ENCODE assay signal across 9 mouse cellular contexts in genomic region chr3:105392611-105393514, GRCm38 (mm10). TPM values are rescaled to one million over a fixed set of nuclear protein-coding genes. Genes with fewer than 3 reads are reported as not detected.
DNase-seq lines count a peak whose midpoint lies in the region; ATAC-seq and TF ChIP-seq lines count a peak whose summit lies in the region.
"Had no signal": no experiment of that assay in that cellular context is flagged by ENCODE, and none has a peak within 500 bp of the region (broad histone marks: within the 10 kb centered on the region; RNA-seq: fewer than 3 reads in every experiment).

No protein-coding gene starts in this region.

- WGBS in heart, embryonic 14.5 days, result 30% methylated on average over 8 of the region's 8 CpGs
- 29% methylated on average over 8 of the region's 8 CpGs for WGBS in lung, embryonic 14.5 days

- TF ChIP-seq CTCF in lung, embryonic 14.5 days (IDR thresholded peaks at IDR 0.05; ENCODE audit: low read depth), result no peak

- peaks cover 5 to 7% of the 10 kb centered on the region in 2 experiments; a peak in 3 of 4 replicates for H3K4me1 ChIP-seq in heart, embryonic 14.5 days (ENCODE audit: control insufficient read depth in 2 of 2, insufficient read depth in 2 of 2, low read length in 2 of 2)
- H3K4me1 ChIP-seq in lung, embryonic 14.5 days (ENCODE audit: insufficient read depth), result peaks cover 9% of the 10 kb centered on the region; the same call in 1 of the 2 replicates

- H3K9ac ChIP-seq in heart, embryonic 14.5 days (ENCODE audit: low read length), result no peak overlapping the region
- no peak overlapping the region for H3K9ac ChIP-seq in lung, embryonic 14.5 days

- H3K4me3 ChIP-seq in heart, embryonic 14.5 days (ENCODE audit: control insufficient read depth in 1 of 2, insufficient read depth in 1 of 2, low read depth in 1 of 2, low read length in 2 of 2), result no peak overlapping the region
- no peak overlapping the region for H3K4me3 ChIP-seq in lung, embryonic 14.5 days (ENCODE audit: low read depth, low read length)
- H3K4me3 ChIP-seq: left cerebral cortex, adult 2 months had no signal

- H3K4me2 ChIP-seq in heart, embryonic 14.5 days (ENCODE audit: low read length), result no peak overlapping the region
- H3K4me2 ChIP-seq in lung, embryonic 14.5 days, result no peak overlapping the region

- ATAC-seq in cerebellum, adult (ENCODE audit: insufficient number of reproducible peaks, low FRiP score, low TSS enrichment), result no peak
- no peak for ATAC-seq in heart, embryonic 14.5 days (ENCODE audit: insufficient number of reproducible peaks, insufficient read depth, low FRiP score, low read depth)
- peak; percentile 95 for ATAC-seq in lung, embryonic 14.5 days (ENCODE audit: insufficient read depth)
- no peak for ATAC-seq in CD4-positive, CD25-positive, alpha-beta regulatory T cell, adult 4 months

- DNase-seq in cerebellum, adult 11 months, result peak; percentile 56
- DNase-seq in spleen, adult 18-20 months, result peak; percentile 24 to 27
- DNase-seq in spleen, adult 12 weeks (ENCODE audit: low spot score), result no peak
- peak; percentile 97 for DNase-seq in lung, embryonic 14.5 days
- peak; percentile 74 for DNase-seq in retina, postnatal 7 days (ENCODE audit: low read depth, low spot score)

- H3K27ac ChIP-seq in heart, embryonic 14.5 days (replicated peaks in 1 of 2; ENCODE audit: control insufficient read depth in 1 of 2, insufficient read depth in 1 of 2, low read depth in 2 of 2, low read length in 2 of 2), result peak overlapping the region; percentile 12 to 18; a peak in 2 of 4 replicates
- H3K27ac ChIP-seq in lung, embryonic 14.5 days (ENCODE audit: low read depth), result peak overlapping the region; percentile 86
- H3K27ac ChIP-seq: left cerebral cortex, adult 2 months had no signal

- no peaks in the 10 kb centered on the region for H3K9me3 ChIP-seq in heart, embryonic 14.5 days (ENCODE audit: control insufficient read depth, low read length)
- no peaks in the 10 kb centered on the region for H3K9me3 ChIP-seq in lung, embryonic 14.5 days (ENCODE audit: low read depth, low read length)

- H3K36me3 ChIP-seq in heart, embryonic 14.5 days (ENCODE audit: control insufficient read depth, insufficient read depth, low read length), result no peaks in the 10 kb centered on the region
- H3K36me3 ChIP-seq in lung, embryonic 14.5 days (ENCODE audit: insufficient read depth), result no peaks in the 10 kb centered on the region

- H3K27me3 ChIP-seq in heart, embryonic 14.5 days (ENCODE audit: control insufficient read depth, insufficient read depth, low read length), result no peaks in the 10 kb centered on the region
- no peaks in the 10 kb centered on the region for H3K27me3 ChIP-seq in lung, embryonic 14.5 days (ENCODE audit: insufficient read depth, low read length)

RNA-seq across cellular contexts. Expression of gene Kcnd3, which starts 59.3 kb away (rescaled TPM):
- 0.49 and 0.91 TPM in 2 replicates for polyA plus RNA-seq in heart, embryonic 14.5 days (2014; fragmentation: Nextera tagmentation; extraction: Ambion mirVana)
- 0.39 and 0.50 TPM in 2 replicates for polyA plus RNA-seq in lung, embryonic 14.5 days (2014; fragmentation: Nextera tagmentation; extraction: Ambion mirVana)
- polyA plus RNA-seq in CD4-positive, CD25-positive, alpha-beta regulatory T cell, adult 4 months (2017; shearing (Covaris generic)), result under 1 TPM in 1 of 2 experiments, not detected in 1; 0.12 TPM
